Mouse (Mus musculus): ENCODE measurements around the gene Adgrf5.
"Not testable (repeated sequence)": the region's sequence is repeated elsewhere in the genome, so short reads cannot be mapped to it uniquely, and the experiment has no call there.

The Adgrf5 gene

GRCm38 (mm10) chr17:43359826-43360619 lies at the start of gene Adgrf5:
Adgrf5 (plus strand) TSS chr17:43360451.
- in situ Hi-C loops (cut with MboI) = no loop called here

GRCm38 (mm10) chr17:43325986-43326671 lies 34.1 kb upstream of the Adgrf5 start:
- in situ Hi-C loops (cut with MboI) = no loop called here

GRCm38 (mm10) chr17:43326726-43327700 lies 33.2 kb upstream of the Adgrf5 start:
- in situ Hi-C loops (cut with MboI) = no loop called here

GRCm38 (mm10) chr17:43327810-43328209 lies 32.4 kb upstream of the Adgrf5 start:
- in situ Hi-C loops (cut with MboI) = no loop called here

- in situ Hi-C loops (cut with MboI) = no loop called here
Measured at GRCm38 (mm10) chr17:43329216-43329615, 31.0 kb upstream of the Adgrf5 start.

GRCm38 (mm10) chr17:43329761-43330183 lies 30.5 kb upstream of the Adgrf5 start:
- in situ Hi-C loops (cut with MboI) = no loop called here

- in situ Hi-C loops (cut with MboI) = no loop called here
Measured at GRCm38 (mm10) chr17:43332686-43333085, 27.6 kb upstream of the Adgrf5 start.

GRCm38 (mm10) chr17:43334074-43334473 lies 26.2 kb upstream of the Adgrf5 start:
- in situ Hi-C loops (cut with MboI) = no loop called here

GRCm38 (mm10) chr17:43337643-43338042 lies 22.6 kb upstream of the Adgrf5 start:
- in situ Hi-C loops (cut with MboI) = no loop called here

GRCm38 (mm10) chr17:43338279-43338678 lies 22.0 kb upstream of the Adgrf5 start:
- in situ Hi-C loops (cut with MboI) = no loop called here

- in situ Hi-C loops (cut with MboI) = not testable (repeated sequence)
Measured at GRCm38 (mm10) chr17:43346499-43346898, 13.8 kb upstream of the Adgrf5 start.

- in situ Hi-C loops (cut with MboI) = no loop called here
Measured at GRCm38 (mm10) chr17:43357902-43358539, 2.2 kb upstream of the Adgrf5 start.

- in situ Hi-C loops (cut with MboI) = no loop called here
Measured at GRCm38 (mm10) chr17:43361021-43361420, 770 bp downstream of the Adgrf5 start.

GRCm38 (mm10) chr17:43362362-43362761 lies 2.1 kb downstream of the Adgrf5 start:
- in situ Hi-C loops (cut with MboI) = no loop called here

GRCm38 (mm10) chr17:43362881-43363280 lies 2.6 kb downstream of the Adgrf5 start:
- in situ Hi-C loops (cut with MboI) = no loop called here

- in situ Hi-C loops (cut with MboI) = no loop called here
Measured at GRCm38 (mm10) chr17:43363921-43364320, 3.7 kb downstream of the Adgrf5 start.

GRCm38 (mm10) chr17:43365297-43365696 lies 5.0 kb downstream of the Adgrf5 start:
- in situ Hi-C loops (cut with MboI) = no loop called here

- in situ Hi-C loops (cut with MboI) = no loop called here
Measured at GRCm38 (mm10) chr17:43366486-43366885, 6.2 kb downstream of the Adgrf5 start.

GRCm38 (mm10) chr17:43368171-43368576 lies 7.9 kb downstream of the Adgrf5 start:
- in situ Hi-C loops (cut with MboI) = no loop called here

- in situ Hi-C loops (cut with MboI) = no loop called here
Measured at GRCm38 (mm10) chr17:43372604-43373003, 12.4 kb downstream of the Adgrf5 start.

GRCm38 (mm10) chr17:43374020-43374419 lies 13.8 kb downstream of the Adgrf5 start:
- in situ Hi-C loops (cut with MboI) = no loop called here

All from mature B cell (primary cell).